Mouse (Mus musculus) urinary bladder, adult 18-20 months (tissue): Measurements from ENCODE around the gene Psmc5.

ENCODE experiments used
- DNase-seq, 2 experiments: peaks; one replicate each; pipeline ENCODE4 v3.0.0; 2022; ENCODE audit warnings: low spot score in 2 of 2, mixed read lengths in 2 of 2

Gene Psmc5

DNA sequence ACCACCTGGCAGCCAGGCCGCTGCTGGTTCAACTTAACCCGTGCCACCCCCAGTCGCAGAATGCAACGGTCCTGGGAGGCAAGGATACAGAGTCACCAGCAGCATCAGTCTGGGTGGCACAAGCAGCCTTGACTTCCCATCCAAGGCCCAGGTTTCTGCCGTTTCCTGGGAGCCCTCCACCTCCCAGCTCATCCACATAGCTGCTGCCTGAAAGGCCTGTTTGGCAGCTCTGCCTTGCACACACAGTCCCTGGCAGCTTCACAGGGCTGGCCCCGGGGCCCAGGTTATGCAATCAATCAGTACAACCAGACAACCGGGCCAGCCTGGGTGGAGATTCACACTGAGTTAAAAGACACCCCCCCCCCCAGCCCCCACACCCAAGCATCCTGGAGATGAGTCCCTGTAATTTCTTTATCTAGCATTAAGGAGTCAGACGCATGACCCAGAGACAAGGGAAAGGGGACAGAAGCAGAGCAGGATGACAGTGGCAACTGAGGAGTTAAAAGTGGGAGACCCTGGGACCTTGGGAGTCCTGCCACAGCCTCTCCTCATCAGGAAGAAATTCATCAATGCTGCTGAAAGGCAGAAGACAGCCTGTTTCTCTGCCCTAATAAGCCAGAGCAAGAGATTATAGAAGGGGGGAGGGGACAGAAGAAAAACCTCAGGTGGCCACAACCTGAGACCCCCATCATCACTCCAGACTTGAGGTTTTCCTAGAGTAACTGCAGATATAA is 12.5 kb downstream of the Psmc5 start:
- peak; percentile 49 to 88 for DNase-seq

- peak in 1 of 2 experiments; percentile 33 for DNase-seq
Measured at GRCm38 (mm10) chr11:106269060-106269431, 13.1 kb downstream of the Psmc5 start.

GRCm38 (mm10) chr11:106271131-106271793 is 15.3 kb downstream of the Psmc5 start:
- peak in 1 of 2 experiments; percentile 34 for DNase-seq

GRCm38 (mm10) chr11:106271794-106272643 is 16.1 kb downstream of the Psmc5 start:
- peak in 1 of 2 experiments; percentile 59 for DNase-seq

DNA sequence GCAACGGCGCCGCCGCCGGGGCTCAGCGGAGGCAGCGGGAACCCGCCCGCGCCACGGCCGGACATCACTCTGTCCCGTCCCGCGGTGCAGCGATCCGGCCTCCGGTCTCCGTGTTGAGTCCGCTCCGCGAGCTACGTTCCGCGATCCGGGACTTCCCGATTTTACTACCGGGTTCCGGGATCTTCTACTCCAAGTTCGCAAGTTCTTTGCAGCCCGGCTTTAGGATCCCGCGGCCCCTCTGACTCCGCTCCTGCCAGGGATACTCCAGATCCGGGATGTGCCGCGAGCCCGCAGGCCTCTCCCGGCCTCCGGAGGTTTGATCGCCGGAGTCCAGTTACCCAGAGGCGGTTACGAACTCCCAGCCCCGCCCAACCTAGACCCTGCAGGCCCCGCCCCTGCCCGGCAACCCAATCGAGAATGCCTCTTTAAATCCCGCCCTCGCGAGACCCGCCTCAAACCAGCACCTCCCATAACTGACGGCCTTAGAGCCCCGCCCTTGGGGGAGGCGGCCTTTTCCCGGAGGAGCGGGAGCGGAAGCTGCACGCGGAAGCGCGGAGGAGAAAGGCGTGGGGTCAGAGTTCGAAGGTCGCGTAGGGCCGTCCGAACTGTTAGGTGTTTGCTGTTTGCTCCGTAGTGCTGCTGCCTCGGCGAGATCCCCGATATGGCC is 16.8 kb downstream of the Psmc5 start, which contains the start of gene Smarcd2:
TSS of gene Smarcd2 (minus strand) at position 329 of the 667 bp plus-strand sequence.
- peak; percentile 98 to 100 for DNase-seq

DNA sequence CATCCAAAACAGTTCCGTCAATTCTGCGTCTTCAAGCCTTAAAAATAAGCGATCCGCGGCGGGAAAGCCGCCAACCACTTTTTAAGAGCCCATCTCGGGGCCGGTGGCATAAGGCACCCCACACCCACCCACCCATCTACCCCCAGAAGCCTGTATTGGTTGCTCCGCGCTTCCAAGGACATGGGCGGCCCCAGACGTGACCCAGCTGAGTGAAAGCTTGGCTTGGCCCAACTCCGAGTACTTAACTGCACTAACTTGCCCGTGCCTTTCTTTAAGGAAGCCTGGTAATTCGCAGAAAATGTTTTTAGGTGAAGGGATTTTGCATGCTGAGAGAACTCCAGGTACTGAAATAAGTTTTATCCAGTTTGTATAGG is 17.3 kb downstream of the Psmc5 start:
- DNase-seq, result no peak

- no peak for DNase-seq
Measured at GRCm38 (mm10) chr11:106273811-106274210, 17.9 kb downstream of the Psmc5 start.

- no peak for DNase-seq
Measured at GRCm38 (mm10) chr11:106274374-106274773, 18.4 kb downstream of the Psmc5 start.

DNA sequence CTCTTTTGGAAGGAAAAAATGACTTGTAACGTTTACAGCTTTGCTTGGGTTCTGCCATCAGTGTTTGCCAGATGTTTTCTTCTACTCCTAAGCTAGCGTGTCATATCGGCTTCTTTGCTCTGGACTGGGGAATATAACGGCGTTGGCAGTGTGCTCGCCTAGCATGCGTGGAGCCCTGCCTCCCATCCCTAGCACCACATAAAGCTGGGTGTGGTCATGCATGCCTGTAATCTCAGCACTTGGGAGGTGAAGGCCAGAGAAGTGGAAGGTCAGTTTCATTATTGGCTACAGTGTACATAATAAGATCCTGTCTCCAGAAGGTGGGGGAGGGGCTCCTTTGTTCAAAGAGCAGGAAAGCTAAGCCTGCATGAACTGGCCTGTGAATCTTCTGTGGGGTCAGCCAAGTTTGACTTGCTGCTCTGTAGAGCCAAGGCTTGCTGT is 19.0 kb downstream of the Psmc5 start:
- DNase-seq, result peak in 1 of 2 experiments; percentile 60

- DNase-seq, result peak; percentile 89
Measured at GRCm38 (mm10) chr11:106276454-106276853, 20.5 kb downstream of the Psmc5 start, which contains the start of gene Tcam1. Gene Tcam1, plus strand, starts transcription at chr11:106276672.

- no peak for DNase-seq
Measured at GRCm38 (mm10) chr11:106282452-106282851, 26.5 kb downstream of the Psmc5 start.

DNA sequence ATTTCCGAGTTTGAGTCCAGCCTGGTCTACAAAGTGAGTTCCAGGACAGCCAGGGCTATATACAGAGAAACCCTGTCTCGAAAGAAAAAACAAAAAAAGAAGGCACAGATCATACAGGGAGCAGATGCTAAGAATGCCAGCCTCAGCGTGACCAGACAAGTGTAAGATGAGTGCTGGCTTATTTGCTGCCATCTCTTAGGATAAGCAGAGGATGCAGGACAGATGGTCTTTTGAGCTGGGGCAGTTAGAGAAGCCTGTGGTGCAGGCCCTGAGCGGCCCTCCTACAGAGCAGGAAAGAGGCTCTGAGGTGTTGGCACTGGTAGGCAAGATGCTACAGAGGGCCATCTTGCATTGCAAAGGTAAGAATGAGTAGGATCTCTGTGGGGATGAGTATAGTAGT is 27.4 kb downstream of the Psmc5 start:
- DNase-seq, result no peak

GRCm38 (mm10) chr11:106284126-106284525 is 28.2 kb downstream of the Psmc5 start:
- DNase-seq, result no peak

GRCm38 (mm10) chr11:106286206-106286605 is 30.3 kb downstream of the Psmc5 start:
- no peak for DNase-seq

DNA sequence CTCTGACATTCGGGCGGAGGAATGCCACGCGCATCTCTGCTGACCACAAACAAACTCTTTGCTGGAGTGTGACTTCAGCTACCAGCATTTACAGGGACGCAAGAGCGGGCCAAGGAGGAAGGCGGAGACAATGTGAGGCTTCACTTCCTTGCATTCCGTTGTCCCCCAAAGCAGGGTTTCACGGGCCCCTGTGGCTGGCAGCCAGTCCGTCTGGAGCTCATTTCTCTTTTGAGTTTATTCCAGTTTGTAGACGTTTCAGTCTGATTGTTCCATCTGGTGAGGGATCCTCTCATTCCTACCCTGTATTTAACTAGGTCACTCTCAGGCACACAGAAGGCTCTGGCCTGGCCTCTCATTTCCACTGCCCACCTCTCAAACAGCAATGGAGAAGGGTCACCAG is 31.0 kb downstream of the Psmc5 start:
- no peak for DNase-seq

- no peak for DNase-seq
Measured at GRCm38 (mm10) chr11:106289369-106289768, 33.4 kb downstream of the Psmc5 start.

DNA sequence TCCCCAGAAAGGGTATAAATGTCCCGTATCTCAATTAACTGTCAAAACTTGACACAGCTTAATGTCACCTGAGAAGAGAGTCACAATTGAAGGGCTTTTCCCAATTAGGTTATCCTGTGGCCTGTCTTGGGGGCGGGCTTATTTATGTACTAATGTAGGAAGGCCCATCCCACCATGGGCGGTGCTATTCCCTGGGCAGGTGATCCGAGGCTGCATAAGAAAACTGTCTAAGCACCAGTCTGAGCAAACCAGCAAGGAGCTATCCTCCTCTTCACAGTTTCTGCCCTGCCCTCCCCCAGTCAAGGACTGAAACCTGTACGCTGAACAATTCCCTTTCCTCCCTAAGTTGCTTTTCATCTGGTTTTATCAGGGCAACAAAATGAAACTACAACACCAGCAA is 34.4 kb downstream of the Psmc5 start:
- no peak for DNase-seq

GRCm38 (mm10) chr11:106291861-106292260 is 35.9 kb downstream of the Psmc5 start:
- DNase-seq, result no peak

- DNase-seq, result no peak
Measured at GRCm38 (mm10) chr11:106301765-106302164, 45.8 kb downstream of the Psmc5 start, which contains the start of gene Gh. Gene Gh, minus strand, starts transcription at chr11:106301865.

DNA sequence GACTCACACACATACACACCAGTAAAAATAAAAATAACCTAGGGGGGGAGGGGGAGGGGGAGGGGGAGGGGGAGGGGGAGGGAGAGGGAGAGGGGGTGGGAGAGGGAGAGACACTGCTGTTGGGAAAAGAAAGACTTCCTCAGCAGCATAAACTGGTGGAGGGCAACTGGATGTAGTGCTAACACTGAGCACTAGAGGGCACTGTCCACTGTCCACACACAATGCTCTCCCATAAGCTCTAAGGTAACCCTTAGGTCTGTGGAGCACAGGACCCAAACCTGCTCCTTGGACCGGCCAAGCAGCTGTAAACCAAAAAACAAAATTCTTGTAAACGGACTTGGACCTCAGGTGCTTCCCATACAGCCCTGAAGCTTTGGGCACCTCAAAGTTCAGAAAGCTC is 46.7 kb downstream of the Psmc5 start:
- DNase-seq, result peak in 1 of 2 experiments; percentile 30

GRCm38 (mm10) chr11:106305348-106306064 is 49.6 kb downstream of the Psmc5 start:
- DNase-seq, result no peak
